Mouse (Mus musculus): ENCODE data around the gene Nat14. TPM values are rescaled to one million over a fixed set of nuclear protein-coding genes. Genes with fewer than 3 reads are reported as not detected.

Nat14 gene
- polyA plus RNA-seq, 2 experiments, result 0.92 to 7.6 TPM

DNA sequence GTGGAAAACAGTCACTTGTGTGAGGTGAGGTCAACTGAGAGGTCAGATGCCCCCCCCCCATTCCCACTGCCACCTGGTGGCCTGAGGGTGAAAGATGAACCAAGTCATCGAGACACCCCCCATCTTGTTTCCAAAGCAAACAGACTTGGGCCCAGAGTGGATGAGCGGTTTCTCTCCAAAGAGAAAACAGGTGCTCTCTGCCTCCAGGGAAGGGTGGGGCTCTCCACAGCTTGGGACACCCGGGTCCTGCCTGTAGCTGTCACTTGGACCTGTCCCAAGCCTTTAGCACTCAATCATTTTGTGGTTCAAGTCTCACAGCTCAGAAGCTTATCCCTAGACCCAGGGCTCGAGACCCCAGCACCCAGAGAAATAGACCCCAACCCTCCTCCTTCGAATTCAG, 41.7 kb downstream of the Nat14 start:
- Histone ChIP-seq H3K27me3 (ENCODE audit: control insufficient read depth, insufficient read depth, low read length) (no peaks in the 10 kb centered on the region), H3K4me2 (replicated peaks; ENCODE audit: low read depth, low read length, severe bottlenecking) (no peak overlapping the region), H3K27ac (replicated peaks; ENCODE audit: low read depth, low read length) (no peak overlapping the region), H3K9ac (ENCODE audit: low read depth, low read length, severe bottlenecking) (no peak overlapping the region), H3K4me1 (ENCODE audit: control insufficient read depth, insufficient read depth, low read length) (no peaks in the 10 kb centered on the region), H3K4me3 (replicated peaks; ENCODE audit: low read length) (no peak overlapping the region), H3K9me3 (ENCODE audit: control insufficient read depth, low read length) (no peaks in the 10 kb centered on the region), H3K36me3 (ENCODE audit: control insufficient read depth, insufficient read depth, low read length) (no peaks in the 10 kb centered on the region)
- WGBS, result 71% methylated on average over 5 of the region's 5 CpGs
- ATAC-seq (ENCODE audit: low FRiP score, low read depth) (no peak), DNase-seq (ENCODE audit: low spot score) (no peak)
- TF ChIP-seq POLR2A (IDR thresholded peaks at IDR 0.05; ENCODE audit: borderline replicate concordance, extremely low read depth, insufficient read depth, insufficient read length), result no peak

- Histone ChIP-seq H3K27me3 (ENCODE audit: control insufficient read depth, insufficient read depth, low read length) (no peaks in the 10 kb centered on the region), H3K36me3 (ENCODE audit: control insufficient read depth, insufficient read depth, low read length) (no peaks in the 10 kb centered on the region), H3K4me3 (replicated peaks; ENCODE audit: low read length) (no peak within 1 kb of the TSS), H3K9ac (ENCODE audit: low read depth, low read length, severe bottlenecking) (no peak within 1 kb of the TSS), H3K9me3 (ENCODE audit: control insufficient read depth, low read length) (no peaks in the 10 kb centered on the region), H3K27ac (replicated peaks; ENCODE audit: low read depth, low read length) (no peak within 1 kb of the TSS), H3K4me1 (ENCODE audit: control insufficient read depth, insufficient read depth, low read length) (no peaks in the 10 kb centered on the region), H3K4me2 (replicated peaks; ENCODE audit: low read depth, low read length, severe bottlenecking) (no peak within 1 kb of the TSS)
- ATAC-seq (ENCODE audit: low FRiP score, low read depth) (peak; percentile 87), DNase-seq (ENCODE audit: low spot score) (peak; percentile 77)
- TF ChIP-seq POLR2A (IDR thresholded peaks at IDR 0.05; ENCODE audit: borderline replicate concordance, extremely low read depth, insufficient read depth, insufficient read length), result no peak
- whole genome bisulfite sequencing, result 1% methylated on average over 10 of the region's 10 CpGs
These were observed 42.4 kb downstream of the Nat14 start, which contains the start of gene Sbk2 for GRCm38 (mm10) chr7:4964272-4964671. Gene Sbk2, minus strand, starts transcription at chr7:4964406.

DNA sequence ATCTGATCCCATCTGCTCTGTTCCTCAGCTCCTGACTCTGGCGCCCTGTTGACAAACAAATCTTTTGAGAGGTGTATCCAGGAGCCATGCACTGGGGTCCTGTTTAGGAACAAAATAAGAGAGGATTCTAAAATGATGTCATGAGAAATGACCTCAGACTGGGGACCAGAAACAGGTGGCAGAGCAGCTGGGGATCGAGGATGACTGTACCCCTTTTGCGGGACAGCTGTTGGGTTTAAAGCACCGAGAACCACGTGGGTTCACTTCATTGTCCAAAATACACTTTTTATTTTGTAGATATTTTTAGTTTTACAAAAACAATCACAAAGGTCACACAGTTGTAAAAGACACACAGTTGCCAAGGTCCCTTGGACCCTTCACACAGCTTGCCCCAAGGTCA, 43.2 kb downstream of the Nat14 start:
- no peaks in the 10 kb centered on the region for H3K36me3 ChIP-seq (ENCODE audit: control insufficient read depth, insufficient read depth, low read length)
- H3K4me1 ChIP-seq (ENCODE audit: control insufficient read depth, insufficient read depth, low read length), result no peaks in the 10 kb centered on the region
- ATAC-seq (ENCODE audit: low FRiP score, low read depth) (no peak), DNase-seq (ENCODE audit: low spot score) (no peak)
- no peaks in the 10 kb centered on the region for H3K27me3 ChIP-seq (ENCODE audit: control insufficient read depth, insufficient read depth, low read length)
- H3K4me3 ChIP-seq (replicated peaks; ENCODE audit: low read length), result no peak overlapping the region
- H3K9me3 ChIP-seq (ENCODE audit: control insufficient read depth, low read length), result no peaks in the 10 kb centered on the region
- no peak overlapping the region for H3K4me2 ChIP-seq (replicated peaks; ENCODE audit: low read depth, low read length, severe bottlenecking)
- no peak overlapping the region for H3K9ac ChIP-seq (ENCODE audit: low read depth, low read length, severe bottlenecking)
- H3K27ac ChIP-seq (replicated peaks; ENCODE audit: low read depth, low read length), result no peak overlapping the region
- no peak for TF ChIP-seq POLR2A (IDR thresholded peaks at IDR 0.05; ENCODE audit: borderline replicate concordance, extremely low read depth, insufficient read depth, insufficient read length)
- 76% methylated on average over 5 of the region's 5 CpGs for WGBS

DNA sequence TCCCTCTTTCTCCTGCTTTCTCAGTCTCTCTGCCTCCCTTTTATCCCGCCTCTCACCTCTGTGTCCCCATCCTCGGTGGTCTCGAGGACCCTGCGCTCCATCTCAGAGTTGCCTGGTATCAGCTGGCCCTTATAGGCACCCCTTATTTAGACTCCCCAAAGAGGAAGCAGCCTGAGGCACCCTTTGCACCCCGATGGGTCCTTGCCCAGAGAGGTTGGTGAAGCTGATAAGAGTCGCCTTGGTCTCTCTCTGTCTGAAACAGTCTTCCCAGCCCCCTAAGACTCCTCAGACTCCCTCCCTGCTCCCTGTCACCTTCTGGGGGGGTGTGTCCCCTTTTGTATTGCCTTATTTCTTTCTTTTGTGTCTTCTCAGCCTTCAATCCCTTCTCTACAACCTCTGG, 49.2 kb downstream of the Nat14 start, which contains the start of gene Sbk3:
Gene Sbk3, minus strand, starts transcription at position 101 of the 400 bp plus-strand sequence.
- H3K4me3 ChIP-seq (replicated peaks; ENCODE audit: low read length), result no peak within 1 kb of the TSS
- no peak within 1 kb of the TSS for H3K4me2 ChIP-seq (replicated peaks; ENCODE audit: low read depth, low read length, severe bottlenecking)
- WGBS, result 37% methylated on average over 6 of the region's 6 CpGs
- H3K4me1 ChIP-seq (ENCODE audit: control insufficient read depth, insufficient read depth, low read length), result no peaks in the 10 kb centered on the region
- no peak for TF ChIP-seq POLR2A (IDR thresholded peaks at IDR 0.05; ENCODE audit: borderline replicate concordance, extremely low read depth, insufficient read depth, insufficient read length)
- ATAC-seq (ENCODE audit: low FRiP score, low read depth) (no peak), DNase-seq (ENCODE audit: low spot score) (no peak)
- H3K9ac ChIP-seq (ENCODE audit: low read depth, low read length, severe bottlenecking), result no peak within 1 kb of the TSS
- no peaks in the 10 kb centered on the region for H3K27me3 ChIP-seq (ENCODE audit: control insufficient read depth, insufficient read depth, low read length)
- H3K9me3 ChIP-seq (ENCODE audit: control insufficient read depth, low read length), result no peaks in the 10 kb centered on the region
- H3K36me3 ChIP-seq (ENCODE audit: control insufficient read depth, insufficient read depth, low read length), result no peaks in the 10 kb centered on the region
- no peak within 1 kb of the TSS for H3K27ac ChIP-seq (replicated peaks; ENCODE audit: low read depth, low read length)

- Histone ChIP-seq H3K36me3 (ENCODE audit: control insufficient read depth, insufficient read depth, low read length) (no peaks in the 10 kb centered on the region), H3K4me3 (replicated peaks; ENCODE audit: low read length) (no peak overlapping the region), H3K27me3 (ENCODE audit: control insufficient read depth, insufficient read depth, low read length) (no peaks in the 10 kb centered on the region), H3K4me2 (replicated peaks; ENCODE audit: low read depth, low read length, severe bottlenecking) (no peak overlapping the region), H3K9ac (ENCODE audit: low read depth, low read length, severe bottlenecking) (no peak overlapping the region), H3K9me3 (ENCODE audit: control insufficient read depth, low read length) (no peaks in the 10 kb centered on the region), H3K4me1 (ENCODE audit: control insufficient read depth, insufficient read depth, low read length) (no peaks in the 10 kb centered on the region), H3K27ac (replicated peaks; ENCODE audit: low read depth, low read length) (no peak overlapping the region)
- no peak for ATAC-seq (ENCODE audit: low FRiP score, low read depth)
- TF ChIP-seq POLR2A (IDR thresholded peaks at IDR 0.05; ENCODE audit: borderline replicate concordance, extremely low read depth, insufficient read depth, insufficient read length), result no peak
- no peak for DNase-seq (ENCODE audit: low spot score)
- WGBS, result 30% methylated on average over 7 of the region's 7 CpGs
These were observed 49.9 kb downstream of the Nat14 start for GRCm38 (mm10) chr7:4971710-4972109.
